Comparison of ENCODE assay signal across 18 mouse cellular contexts in the genomic region with DNA sequence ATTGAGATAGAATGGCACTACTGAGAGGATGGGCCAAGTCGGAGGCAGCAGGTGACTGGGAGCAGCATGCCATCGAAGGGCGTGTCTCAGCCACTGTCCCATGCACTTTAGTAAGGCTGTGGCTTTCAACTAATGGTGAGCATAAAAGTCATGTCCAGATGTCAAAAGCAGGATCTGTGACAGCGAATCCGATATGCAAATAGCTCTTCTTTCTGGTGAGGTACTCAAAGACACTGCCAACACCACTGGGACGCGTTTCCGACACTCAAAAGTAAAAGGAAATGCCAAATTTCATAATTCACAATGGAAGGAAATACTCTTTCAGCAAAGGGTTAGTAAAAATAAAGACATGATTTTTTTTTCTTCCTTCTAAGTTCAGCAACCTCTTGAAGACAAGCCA.
A peak's percentile ranks its signal among the peaks of the same experiment; 100 is the strongest.
DNase-seq lines count a peak whose midpoint lies in the region; TF ChIP-seq lines count a peak whose summit lies in the region.
"Had no signal": no experiment of that assay in that cellular context is flagged by ENCODE, and none has a peak within 500 bp of the region (broad histone marks: within the 10 kb centered on the region; RNA-seq: fewer than 3 reads in every experiment).

No protein-coding gene starts in this region.

- no peak for TF ChIP-seq POLR2A in kidney, adult 2 months (IDR thresholded peaks at IDR 0.05; ENCODE audit: low read depth, low read length)

- H3K4me1 ChIP-seq in kidney, adult 2 months (ENCODE audit: control insufficient read depth, insufficient read depth, low read length), result peaks cover 5% of the 10 kb centered on the region; the same call in 1 of the 2 replicates
- peaks cover 25% of the 10 kb centered on the region for H3K4me1 ChIP-seq in brown adipose tissue, adult 24 weeks (ENCODE audit: control insufficient read depth, insufficient read depth, insufficient read length, low read length)
- H3K4me1 ChIP-seq: liver, embryonic 13.5 days had no signal

- H3K27me3 ChIP-seq in kidney, adult 2 months (replicated peaks; ENCODE audit: control insufficient read depth, insufficient read depth, low read length), result no peaks in the 10 kb centered on the region
- H3K27me3 ChIP-seq: forebrain, embryonic 15.5 days; liver, embryonic 13.5 days; lung, embryonic 15.5 days had no signal

- no peaks in the 10 kb centered on the region for H3K36me3 ChIP-seq in kidney, adult 2 months (ENCODE audit: control insufficient read depth, insufficient read depth, low read length)
- H3K36me3 ChIP-seq: embryonic facial prominence, embryonic 10.5 days; forebrain, embryonic 15.5 days; liver, embryonic 13.5 days; lung, embryonic 15.5 days; midbrain, embryonic 13.5 days had no signal

- H3K4me3 ChIP-seq in gastrocnemius, adult 2 months, result no peak overlapping the region
- no peak overlapping the region for H3K4me3 ChIP-seq in kidney, adult 2 months (ENCODE audit: insufficient read depth, low read depth, low read length)
- H3K4me3 ChIP-seq in left cerebral cortex, adult 2 months, result no peak overlapping the region
- H3K4me3 ChIP-seq in brown adipose tissue, adult 24 weeks (ENCODE audit: insufficient read depth, low read depth, low read length), result no peak overlapping the region
- H3K4me3 ChIP-seq: embryonic facial prominence, embryonic 10.5 days; forebrain, embryonic 15.5 days; liver, embryonic 13.5 days; lung, embryonic 15.5 days; megakaryocyte, embryonic 14.5 days; midbrain, embryonic 13.5 days had no signal

- 75% methylated on average over 8 of the region's 8 CpGs for WGBS in kidney, adult 2 months

- DNase-seq in gastrocnemius, adult 2 months, result no peak
- DNase-seq in gastrocnemius, postnatal 10 days, result no peak
- peak; percentile 69 for DNase-seq in kidney, adult 2 months
- no peak for DNase-seq in kidney, postnatal 4 days
- no peak for DNase-seq in left cerebral cortex, adult 2 months (ENCODE audit: extremely low spot score in 1 of 2, low spot score in 2 of 2)
- DNase-seq in left cerebral cortex, adult 11 months (ENCODE audit: low spot score), result no peak
- no peak for DNase-seq in cerebellum, adult 11 months
- DNase-seq: adrenal gland, postnatal 25 days; gastrocnemius, postnatal 14 days; liver, embryonic 13.5 days; thymus, adult 2 months; thymus, postnatal 4 days had no signal

- H3K27ac ChIP-seq in gastrocnemius, adult 2 months, result peak overlapping the region; percentile 35; the same call in 1 of the 2 replicates
- no peak overlapping the region for H3K27ac ChIP-seq in kidney, adult 2 months (ENCODE audit: insufficient read depth, low read depth, low read length)
- H3K27ac ChIP-seq in left cerebral cortex, adult 2 months, result peak overlapping the region; percentile 51
- H3K27ac ChIP-seq in brown adipose tissue, adult 24 weeks (replicated peaks; ENCODE audit: low read depth, low read length), result peak overlapping the region; percentile 65
- H3K27ac ChIP-seq: embryonic facial prominence, embryonic 10.5 days; liver, embryonic 13.5 days; lung, embryonic 15.5 days; midbrain, embryonic 13.5 days had no signal

- TF ChIP-seq CTCF in gastrocnemius, adult 2 months (IDR thresholded peaks at IDR 0.05), result no peak
- no peak for TF ChIP-seq CTCF in kidney, adult 2 months (conservative IDR thresholded peaks at IDR 0.05; ENCODE audit: insufficient read depth, insufficient read length, low read depth, low read length)
- no peak for TF ChIP-seq CTCF in left cerebral cortex, adult 2 months (IDR thresholded peaks at IDR 0.05)

- intact Hi-C loops in gastrocnemius, adult 2 months (cut with DNase I), result no loop called here
- intact Hi-C loops in left cerebral cortex, adult 2 months (cut with DNase I), result loop anchor here (5.0 kb wide), 2 partner anchors 62 to 68 kb away; partner anchors contain the start of gene Tril
